Mouse (Mus musculus): Measurements from ENCODE around the gene Slc36a1.

Slc36a1 gene

DNA sequence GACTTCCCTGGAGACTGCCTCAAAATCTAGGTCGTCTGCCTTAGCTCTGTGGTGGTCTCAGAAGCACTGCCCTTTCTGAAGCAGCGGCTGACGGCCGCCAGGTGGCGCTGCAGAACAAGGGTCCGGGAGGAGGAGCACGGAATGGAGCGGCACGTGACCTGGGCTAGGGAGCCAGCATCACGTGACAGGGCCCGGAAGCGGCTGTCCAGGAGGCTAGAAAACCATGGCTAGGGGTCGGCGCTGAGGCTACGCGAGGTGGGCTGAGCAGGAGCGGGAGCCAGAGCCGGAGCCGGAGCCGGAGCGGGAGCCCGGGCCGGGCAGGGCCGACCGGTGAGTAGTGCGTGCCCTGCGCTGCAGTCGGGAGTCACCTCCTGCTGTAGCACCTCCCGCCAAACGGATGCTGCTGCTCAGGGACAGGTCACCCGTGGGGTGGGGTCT lies at the start of gene Slc36a1:
TSS of gene Slc36a1 (plus strand) at position 192 of the 438 bp plus-strand sequence.
- peak; percentile 97 for DNase-seq (ENCODE audit: low read depth, low spot score)

DNA sequence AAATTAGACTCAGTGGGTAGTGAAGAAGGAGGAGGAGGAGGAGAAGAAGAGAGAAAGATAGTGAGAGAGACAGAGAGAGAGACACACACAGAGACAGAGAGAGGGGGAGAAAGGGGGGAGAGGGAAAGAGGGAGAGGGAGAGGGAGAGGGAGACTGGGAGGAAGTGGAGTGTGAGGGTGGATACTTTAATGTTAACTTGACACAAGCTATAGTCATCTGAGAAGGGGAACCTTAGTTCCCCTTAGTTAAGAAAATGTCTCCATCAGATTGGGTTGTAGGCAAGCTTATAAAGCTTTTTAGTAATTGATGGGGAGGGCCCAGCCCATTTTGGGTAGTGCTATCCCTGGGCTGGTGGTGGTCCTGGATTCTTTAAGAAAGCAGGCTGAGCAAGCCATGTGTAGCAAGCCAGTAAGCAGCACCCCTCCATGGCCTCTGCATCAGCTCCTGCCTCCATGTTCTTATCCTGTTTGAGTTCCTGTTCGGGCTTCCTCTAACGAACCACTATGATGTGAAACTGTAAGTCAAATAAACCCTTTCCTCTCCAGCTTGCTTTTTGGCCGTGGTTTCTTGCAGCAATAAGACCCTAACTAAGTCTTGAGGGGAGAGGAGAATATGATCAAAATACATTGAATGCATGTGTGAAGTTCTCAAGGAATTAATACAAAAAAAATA lies 49.6 kb upstream of the Slc36a1 start:
- no peak for DNase-seq (ENCODE audit: low read depth, low spot score)

DNA sequence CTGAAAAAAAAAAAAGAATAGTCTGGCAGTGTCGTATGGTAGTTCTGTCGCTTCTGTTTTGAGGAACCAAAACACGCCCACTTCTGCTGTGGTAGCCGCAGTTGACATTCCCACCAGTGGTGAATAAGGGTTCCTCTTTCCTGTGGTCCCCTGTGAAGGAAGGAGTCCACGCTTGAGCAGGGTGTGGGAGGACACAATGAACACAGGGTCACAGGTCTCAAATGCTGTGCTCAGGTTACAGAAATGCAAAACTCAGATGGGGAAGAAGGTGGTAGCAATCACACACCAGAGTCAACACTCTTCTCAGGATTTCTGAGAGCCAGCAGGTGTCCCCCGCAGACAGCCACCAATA lies 49.1 kb upstream of the Slc36a1 start:
- no peak for DNase-seq (ENCODE audit: low read depth, low spot score)

DNA sequence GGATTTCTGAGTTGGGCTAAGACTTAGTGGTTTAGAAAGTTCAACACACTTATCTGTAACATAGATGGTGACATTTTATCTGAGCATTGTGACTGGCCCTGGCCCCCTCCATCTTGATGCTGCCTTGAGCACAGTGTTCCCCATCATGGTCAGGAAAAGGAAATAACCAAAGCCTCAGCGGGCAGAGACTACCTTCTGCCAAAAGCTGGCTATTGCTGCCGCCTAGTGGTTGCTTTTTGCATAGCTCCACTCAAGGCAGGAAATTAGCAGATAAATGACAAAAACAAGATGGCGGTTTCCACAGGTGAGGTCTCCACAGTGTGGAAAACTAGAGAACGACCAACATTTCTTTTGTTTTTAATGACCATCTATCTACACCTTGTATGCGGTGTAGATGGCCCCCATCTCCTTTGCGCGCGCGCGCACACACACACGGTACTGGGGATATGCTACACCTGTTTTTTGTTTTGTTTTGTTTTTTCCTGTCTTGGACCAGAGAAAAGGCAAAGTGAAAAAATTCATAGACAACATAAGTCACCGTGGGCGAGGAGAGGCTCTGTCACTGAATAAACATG lies 45.3 kb upstream of the Slc36a1 start:
- DNase-seq (ENCODE audit: low read depth, low spot score) = peak; percentile 73

DNA sequence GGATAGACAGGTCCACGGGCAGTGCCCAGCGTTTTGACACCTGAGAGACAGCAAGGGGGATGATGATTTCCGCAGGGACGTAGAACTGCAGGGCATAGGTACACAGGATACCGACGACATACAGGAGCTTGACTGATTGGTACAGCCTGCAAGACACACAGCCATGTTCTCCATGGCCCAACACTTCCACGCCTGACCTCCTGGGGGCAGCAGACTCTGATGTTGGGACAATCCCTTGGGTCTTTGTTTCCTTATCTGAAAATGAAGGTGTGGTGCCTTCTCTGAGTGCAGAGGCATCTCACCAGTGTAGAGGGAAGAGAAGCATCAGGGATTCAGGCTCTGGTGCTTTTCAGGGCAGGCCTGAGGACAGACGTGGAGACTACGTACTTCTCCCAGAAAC lies 41.5 kb upstream of the Slc36a1 start:
- peak; percentile 25 for DNase-seq (ENCODE audit: low read depth, low spot score)

DNA sequence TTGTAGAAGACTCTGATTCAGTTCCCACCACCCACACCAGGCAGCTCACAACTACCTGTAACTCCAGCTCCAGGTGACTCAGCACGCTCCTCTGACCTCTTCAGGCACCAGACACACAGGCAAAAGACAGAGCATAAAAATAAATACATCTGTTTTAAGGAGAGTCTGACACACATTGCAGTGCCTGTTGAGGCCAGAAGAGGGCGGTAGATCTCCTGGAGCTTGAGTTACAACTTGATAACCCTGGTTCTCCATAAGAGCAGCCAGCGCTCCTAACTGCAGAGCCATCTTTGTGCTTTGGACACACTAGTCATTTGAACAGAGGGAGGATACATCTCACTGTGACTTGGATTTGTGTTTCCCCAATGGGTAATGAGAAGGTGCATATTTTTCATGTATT lies 39.4 kb upstream of the Slc36a1 start:
- peak; percentile 48 for DNase-seq (ENCODE audit: low read depth, low spot score)

DNA sequence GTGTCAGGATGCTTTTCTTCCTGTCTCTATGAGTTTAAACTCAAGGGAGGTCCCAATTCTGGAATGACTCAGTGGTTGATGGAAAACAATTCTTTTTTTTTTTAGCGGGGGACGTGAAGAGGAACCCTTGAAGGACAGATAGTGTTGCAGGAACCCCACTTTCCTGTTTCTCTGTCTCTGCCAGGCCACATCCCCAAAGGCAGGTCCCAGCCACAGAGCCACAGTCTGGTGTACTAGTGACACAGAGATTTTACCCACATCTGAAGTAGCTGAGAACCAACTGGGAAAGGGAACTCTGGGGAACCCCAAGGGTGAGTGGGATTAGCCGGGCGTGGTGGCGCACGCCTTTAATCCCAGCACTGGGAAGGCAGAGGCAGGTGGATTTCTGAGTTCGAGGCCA lies 38.4 kb upstream of the Slc36a1 start:
- no peak for DNase-seq (ENCODE audit: low read depth, low spot score)

DNA sequence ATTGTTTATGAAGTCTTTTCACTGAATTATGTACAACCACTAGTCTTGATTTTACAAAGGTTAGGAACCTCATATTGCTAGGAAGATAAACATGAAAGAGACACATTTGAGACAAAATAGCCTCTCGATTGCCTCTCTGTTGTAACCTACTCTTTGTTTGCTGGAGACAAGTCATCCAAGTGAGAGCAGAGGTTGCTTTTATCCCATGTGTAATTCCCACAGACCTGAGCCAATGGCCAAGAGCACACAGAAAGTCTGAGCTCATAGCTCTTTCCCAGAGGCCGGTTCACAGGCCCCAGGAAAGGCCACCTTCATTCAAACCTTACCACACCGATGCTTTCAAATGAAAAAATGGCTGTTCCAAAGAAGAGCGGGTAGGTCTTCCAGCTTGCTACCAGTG lies 35.6 kb upstream of the Slc36a1 start:
- no peak for DNase-seq (ENCODE audit: low read depth, low spot score)

DNA sequence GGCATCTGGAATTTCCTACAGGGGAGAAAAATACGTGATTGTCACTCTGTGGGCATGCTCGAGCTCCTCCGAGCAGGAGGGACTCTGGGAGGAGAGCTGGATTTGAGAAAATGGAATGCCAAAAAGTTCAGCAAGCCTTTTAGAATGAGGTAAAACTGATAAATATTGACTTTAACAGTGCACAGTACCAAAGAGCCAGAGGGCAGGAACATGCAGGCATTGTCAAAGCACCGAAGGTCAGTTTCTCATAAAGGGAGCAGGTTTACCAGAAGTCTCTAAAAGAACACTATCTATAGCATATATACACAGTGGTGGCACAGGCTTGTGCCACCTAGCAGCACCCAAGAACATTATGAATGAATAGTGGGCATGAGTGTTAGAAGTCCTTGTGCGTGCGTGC lies 35.2 kb upstream of the Slc36a1 start:
- DNase-seq (ENCODE audit: low read depth, low spot score) = no peak

DNA sequence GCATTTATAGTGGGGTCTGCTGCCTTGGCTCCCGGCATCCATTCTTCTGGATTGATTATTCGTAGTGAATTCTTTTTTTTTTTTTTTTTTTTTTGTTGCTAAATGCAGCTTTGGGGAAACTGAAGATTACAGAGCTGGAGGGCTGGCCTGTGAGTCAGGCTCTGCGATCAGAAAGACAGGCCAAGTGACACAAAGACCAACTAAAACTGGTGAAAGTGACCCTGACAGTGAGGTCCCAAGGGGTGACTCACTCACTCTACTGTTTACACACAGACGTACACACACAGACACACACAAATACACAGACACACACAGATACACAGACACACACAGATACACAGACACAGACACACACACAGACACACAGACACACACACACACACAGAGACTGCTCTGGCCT lies 33.6 kb upstream of the Slc36a1 start:
- DNase-seq (ENCODE audit: low read depth, low spot score) = no peak

DNA sequence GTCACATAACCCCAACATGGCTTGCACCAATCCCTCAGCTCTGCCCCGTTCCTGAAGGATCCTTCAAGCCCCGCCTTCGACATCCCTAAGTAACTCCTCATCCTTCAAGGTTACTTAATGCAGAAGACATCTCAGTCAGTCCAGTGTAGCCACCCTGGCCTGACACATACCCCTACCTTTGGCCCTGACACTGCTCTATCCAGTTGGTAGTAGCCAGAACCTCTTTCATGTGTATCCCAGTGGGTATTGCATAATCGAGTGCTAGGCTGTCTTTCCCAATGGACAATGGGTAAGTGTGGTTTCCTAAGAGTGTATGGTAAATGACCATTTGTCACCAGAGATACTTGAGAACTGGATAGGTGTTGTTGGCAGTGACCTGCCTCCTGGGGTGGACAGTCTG lies 25.3 kb upstream of the Slc36a1 start:
- DNase-seq (ENCODE audit: low read depth, low spot score) = no peak

DNA sequence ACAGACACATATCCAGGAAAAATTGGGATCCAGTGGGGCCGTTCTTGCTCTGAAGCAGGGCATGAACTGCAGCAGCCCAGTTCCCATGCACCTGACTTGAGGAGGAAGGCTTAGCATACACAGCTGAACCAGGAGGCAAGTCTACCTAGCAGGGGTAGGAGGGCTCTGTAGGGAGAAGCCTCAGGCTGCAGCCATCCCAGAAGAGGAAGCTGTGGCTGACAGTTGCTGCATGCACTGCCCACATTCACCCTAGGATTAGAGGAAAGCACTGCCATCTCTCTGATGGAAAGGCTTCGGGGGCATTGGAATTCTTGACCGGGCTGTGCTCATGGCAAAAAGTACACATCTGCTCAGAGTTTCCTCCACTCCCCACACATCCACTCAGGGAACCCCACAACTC lies 24.3 kb upstream of the Slc36a1 start:
- no peak for DNase-seq (ENCODE audit: low read depth, low spot score)

DNA sequence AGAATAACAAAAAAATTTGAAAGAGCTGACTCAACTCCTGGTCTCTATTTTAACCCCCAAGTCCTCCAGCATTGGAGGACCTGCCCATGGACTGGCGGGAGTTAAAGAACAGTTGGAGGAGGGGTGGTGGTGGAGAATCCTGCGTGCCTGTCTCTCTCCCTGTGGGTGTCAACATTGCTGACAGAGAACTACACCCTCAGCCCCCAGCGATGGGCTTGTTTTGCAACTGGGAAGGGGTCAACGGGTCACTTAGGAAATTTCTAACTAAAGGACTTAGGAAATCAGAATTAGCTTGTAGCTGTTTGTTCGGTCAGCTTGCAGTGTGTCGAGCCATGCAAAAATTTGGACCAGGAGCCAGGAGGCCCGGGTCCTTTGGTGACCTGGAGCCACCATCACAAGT lies 21.0 kb upstream of the Slc36a1 start:
- no peak for DNase-seq (ENCODE audit: low read depth, low spot score)

DNA sequence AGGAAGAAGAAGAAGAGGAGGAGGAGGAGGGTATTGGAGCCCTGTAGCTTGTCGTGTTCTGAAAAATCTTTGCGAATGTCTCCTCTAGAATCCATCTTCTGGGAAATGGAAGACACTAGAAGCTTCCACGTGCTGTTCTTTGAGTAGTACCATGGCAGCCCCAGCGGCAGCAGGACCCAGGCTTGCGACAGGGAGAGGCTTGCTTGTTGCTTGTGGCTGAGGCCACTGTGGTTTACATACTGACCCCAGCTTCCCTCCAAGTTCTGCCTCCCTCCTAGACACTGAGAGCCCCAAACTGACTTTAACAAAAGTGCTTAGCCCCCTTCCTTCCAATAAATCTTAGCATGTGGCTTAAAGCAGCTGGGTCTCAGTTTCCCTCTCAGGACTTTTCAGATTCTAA lies 19.9 kb upstream of the Slc36a1 start:
- no peak for DNase-seq (ENCODE audit: low read depth, low spot score)

DNA sequence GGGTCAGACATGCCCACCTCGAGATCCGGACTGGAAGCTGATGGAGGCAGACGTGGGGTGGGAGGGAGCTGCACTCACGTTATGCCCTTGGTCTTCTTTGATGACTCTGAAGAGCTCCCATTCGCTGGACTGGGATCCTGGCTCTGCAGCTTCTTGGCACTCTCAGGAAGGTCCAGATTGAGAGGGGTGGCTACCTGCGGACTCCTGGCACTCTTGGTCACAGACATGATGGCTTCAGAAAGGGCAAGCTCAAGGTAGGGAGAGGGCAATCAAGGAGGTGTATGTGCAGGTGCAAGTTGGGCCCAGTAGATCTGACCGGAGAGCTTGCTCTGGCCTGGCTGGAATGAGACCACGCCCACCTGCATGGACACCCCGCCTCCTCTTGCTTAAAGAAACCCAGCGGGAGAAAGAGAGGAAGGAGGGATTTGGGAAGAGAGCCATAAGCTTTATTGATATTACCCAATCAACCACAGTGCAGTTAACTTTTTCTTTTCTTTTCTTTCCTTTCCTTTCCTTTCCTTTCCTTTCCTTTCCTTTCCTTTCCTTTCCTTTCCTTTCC lies 19.3 kb upstream of the Slc36a1 start, which contains the start of gene Slc36a2:
TSS of gene Slc36a2 (minus strand) at position 345 of the 559 bp plus-strand sequence.
- no peak for DNase-seq (ENCODE audit: low read depth, low spot score)

DNA sequence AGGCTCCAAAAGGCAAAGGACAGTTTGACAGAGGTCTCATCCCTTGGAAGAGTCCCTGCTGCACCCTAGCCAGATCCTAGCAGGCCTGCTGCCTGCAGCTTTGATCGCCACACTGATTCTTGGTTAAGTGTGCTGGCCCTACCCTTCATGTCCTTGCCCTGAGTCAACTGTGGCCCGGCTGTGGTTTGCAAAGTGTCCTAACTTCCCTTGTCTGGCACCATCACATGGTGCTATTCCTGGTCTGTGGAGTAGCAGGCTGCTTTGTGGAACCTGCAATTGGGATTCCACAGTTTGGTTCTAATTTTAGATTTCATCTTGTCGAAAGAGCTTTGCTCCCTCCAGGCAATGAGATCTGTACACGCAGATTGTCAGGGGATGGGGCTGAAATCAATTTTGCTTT lies 16.9 kb upstream of the Slc36a1 start:
- no peak for DNase-seq (ENCODE audit: low read depth, low spot score)

DNA sequence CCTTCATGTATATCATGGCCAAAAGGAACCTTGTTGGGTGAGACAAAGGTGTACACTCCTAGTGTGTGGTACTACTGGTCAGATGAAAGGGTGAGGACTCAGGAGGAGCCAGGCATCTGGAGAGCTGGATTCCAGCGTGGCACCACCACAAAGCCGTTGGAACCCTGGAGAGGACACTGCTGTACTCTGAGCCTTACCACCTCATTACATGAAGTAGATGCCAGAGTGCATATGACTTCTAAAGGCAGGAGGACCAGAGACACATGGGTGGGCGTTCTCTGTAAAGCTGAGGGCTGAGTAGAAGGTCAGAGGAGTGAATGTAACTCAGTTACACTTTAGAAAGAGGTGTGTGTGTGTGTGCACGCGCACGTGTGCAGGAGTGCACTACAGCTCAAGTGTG lies 16.4 kb upstream of the Slc36a1 start:
- no peak for DNase-seq (ENCODE audit: low read depth, low spot score)

DNA sequence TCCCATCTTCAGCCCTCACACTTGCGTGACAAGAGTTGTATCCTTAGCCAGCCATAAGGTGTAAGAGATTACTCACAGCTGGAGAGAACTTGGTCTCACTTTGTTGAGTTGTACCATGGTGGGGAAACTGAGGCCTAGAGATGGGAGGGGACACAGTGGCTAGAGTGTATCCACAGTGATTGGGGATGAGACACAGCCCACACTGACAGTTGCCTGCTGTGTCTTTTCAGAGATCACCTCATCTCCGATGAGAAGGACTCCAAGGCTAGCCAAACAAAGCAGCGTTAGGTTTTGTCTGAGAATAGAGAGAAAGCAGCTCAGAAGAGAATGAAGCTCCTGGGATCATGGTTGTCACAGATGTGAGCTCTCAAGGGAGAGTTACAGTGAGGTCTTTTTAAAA lies 13.9 kb upstream of the Slc36a1 start:
- DNase-seq (ENCODE audit: low read depth, low spot score) = no peak

DNA sequence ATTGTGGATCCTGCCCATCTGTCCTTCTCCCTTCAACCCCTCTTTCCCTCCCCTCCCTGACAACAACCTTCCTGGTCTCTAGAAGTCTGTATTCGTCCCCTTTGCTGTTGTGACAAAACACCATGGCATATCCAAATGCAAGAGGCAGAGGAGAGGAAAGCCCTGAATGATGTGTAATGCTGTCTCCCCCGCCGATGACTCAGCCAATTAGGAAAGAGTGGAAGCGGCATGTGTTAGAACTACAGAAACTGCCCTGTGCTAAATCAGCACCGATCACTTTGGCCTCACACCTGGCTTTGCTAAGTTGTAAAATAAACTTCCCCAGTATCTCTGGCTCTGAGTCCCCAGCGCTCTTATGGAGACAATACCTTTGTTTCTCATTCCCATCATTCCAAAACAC lies 7.1 kb upstream of the Slc36a1 start:
- DNase-seq (ENCODE audit: low read depth, low spot score) = no peak

DNA sequence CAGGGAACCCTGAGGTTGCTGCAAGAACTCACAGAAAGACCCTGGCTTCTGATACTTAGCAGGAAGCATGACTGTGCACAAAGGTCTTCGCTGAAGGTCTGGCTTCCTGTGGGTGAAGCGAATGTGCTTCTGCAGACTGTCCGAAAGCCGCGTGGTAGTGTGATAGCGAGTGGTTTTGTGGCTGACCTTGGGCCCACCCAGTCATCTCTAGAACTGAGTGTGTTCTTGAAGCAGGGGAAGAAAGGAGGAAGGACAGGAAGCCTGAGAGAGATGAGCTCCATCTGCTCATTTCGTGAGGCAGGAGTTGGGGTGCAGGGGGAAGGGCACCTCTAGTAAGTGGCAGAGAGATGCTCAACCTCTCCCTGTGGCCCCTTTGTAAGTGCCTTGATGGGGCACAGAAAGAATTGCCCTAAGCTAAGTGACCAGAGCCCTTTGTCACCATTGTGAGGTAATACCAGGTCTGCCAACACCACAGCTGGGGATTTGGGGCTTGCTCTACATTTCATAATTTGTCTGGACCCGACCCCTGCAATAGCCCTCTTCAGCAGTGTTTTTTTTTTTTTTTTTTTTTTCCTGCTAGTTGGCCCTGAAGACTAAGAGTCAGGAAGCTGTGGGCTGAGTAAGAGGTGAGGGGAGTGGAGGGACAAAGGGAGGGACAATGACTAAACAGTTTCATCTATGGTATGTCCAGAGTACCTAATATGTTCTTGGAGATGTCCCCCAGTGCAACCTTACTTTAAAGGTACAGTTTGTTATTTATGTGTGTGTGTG lies 6.2 kb upstream of the Slc36a1 start:
- DNase-seq (ENCODE audit: low read depth, low spot score) = no peak

DNA sequence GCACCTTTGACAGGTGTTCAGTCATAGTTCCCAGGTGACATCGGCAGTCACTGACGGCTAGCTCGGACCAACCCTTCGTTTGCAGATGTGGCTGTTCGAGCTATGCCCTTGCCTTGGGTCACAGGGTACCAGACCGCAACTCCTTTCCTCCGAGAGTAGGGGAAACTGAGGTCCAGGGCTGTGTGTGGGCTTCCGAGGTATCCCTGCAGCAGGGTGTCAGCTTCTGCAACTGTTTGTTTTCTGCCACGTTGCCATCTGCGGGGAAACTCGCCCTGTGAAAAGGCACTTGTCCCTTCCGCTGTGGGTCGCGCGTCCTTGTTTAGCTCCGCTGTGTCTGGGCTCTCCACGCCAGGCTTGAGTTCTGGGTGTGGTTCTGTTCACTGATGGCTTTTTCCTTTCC lies 452 bp downstream of the Slc36a1 start:
- no peak for DNase-seq (ENCODE audit: low read depth, low spot score)

DNA sequence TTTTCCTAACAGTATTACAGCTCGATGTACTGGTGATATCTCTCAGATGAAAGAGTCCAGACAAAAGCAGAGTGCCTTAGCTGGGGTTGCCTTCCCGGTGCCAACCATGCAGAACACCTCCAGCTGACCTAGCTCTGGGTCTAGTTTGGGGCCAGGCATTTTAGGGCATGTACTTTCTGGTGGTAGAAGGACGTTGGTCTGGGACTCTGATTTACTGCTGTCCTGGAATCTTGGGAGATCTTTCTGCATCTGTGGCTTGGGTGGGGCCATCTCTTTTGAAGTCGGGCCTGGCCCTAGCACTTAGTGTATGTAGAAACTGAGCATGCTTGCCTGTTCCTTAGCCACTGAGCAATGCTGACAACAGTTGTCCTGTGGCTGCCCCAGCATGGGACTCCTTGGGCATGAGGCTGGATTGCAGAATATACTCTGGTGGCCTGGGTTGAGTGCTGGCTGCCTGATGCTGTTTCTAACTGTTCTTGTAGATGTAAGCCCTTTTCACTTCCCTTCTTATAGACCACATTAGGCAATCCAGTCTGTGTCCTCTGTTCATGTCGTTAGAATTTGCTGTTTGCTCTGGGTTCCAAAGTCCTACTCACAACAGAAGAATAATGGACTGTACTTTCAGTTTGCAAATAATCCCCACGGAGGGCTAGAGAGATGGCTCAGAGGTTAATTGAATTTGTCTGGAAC lies 4.0 kb downstream of the Slc36a1 start:
- DNase-seq (ENCODE audit: low read depth, low spot score) = no peak

Data from mesoderm, embryonic 11.5 days (tissue).